Mouse (Mus musculus): ENCODE data around the gene Ccdc34. TPM values are rescaled to one million over a fixed set of nuclear protein-coding genes. Genes with fewer than 3 reads are reported as not detected.
A peak's percentile ranks its signal among the peaks of the same experiment; 100 is the strongest.

Gene Ccdc34
- total RNA-seq, 2 experiments from 2014 or later, result 2.5 to 3.4 TPM

GRCm38 (mm10) chr2:109992448-109993073 is 25.1 kb upstream of the Ccdc34 start:
- DNase-seq, result no peak
- intact Hi-C loops (cut with DNase I), result no loop called here

GRCm38 (mm10) chr2:109993404-109993803 is 24.2 kb upstream of the Ccdc34 start:
- intact Hi-C loops (cut with DNase I), result no loop called here
- DNase-seq, result no peak

GRCm38 (mm10) chr2:109995061-109995460 is 22.6 kb upstream of the Ccdc34 start:
- DNase-seq, result no peak
- intact Hi-C loops (cut with DNase I), result loop anchor here (5.0 kb wide), 1 partner anchor 78 kb away; the partner anchor contains the start of gene Lgr4

- intact Hi-C loops (cut with DNase I), result loop anchor here (5.0 kb wide), 1 partner anchor 79 kb away; the partner anchor contains the start of gene Lgr4
These were observed 21.2 kb upstream of the Ccdc34 start for GRCm38 (mm10) chr2:109996411-109996810.

DNA sequence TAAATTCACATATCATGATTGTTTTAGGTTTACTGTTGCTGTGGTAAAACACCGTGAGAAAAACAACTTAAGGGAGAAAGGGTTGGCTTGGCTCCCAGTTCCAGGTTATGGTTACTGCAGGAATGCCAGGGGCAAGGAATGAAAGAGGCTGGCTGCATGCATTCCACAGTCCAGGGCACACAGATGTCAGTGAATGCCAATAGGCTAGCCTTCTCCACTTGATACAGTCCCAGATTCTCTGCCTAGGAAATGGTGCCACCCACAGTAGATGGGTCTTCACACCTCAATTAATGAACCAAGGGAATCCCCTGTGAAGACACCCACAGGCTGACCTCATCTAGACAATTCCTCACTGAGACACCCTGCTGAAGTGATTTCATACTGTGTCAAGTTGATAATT is 12.9 kb upstream of the Ccdc34 start:
- intact Hi-C loops (cut with DNase I), result loop anchor here (5.0 kb wide), 1 partner anchor 203 kb away; no protein-coding TSS in a partner anchor
- no peak for DNase-seq

More at GRCm38 (mm10) chr2:109996411-109996810, 21.2 kb upstream of the Ccdc34 start:
- DNase-seq, result no peak

DNA sequence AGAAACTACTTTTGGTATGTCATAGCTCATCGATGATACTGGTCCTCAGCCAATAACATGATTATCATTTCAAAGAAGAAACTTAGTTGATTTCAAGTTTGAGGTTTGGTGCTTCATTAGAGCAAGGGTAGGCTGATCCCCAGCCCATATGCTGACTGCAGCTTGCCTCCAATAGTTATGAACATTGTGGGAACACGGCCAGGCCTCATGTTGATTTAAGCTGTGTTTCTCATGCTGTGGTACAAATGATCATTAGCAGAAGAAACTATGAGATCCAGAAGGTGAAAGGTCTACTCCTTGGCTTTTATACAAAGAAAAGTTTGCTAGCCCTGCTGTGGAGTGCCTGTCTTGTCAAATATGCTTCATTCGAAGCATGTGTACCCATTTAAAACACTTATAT is 12.5 kb upstream of the Ccdc34 start:
- intact Hi-C loops (cut with DNase I), result no loop called here
- DNase-seq, result no peak

GRCm38 (mm10) chr2:110005596-110006239 is 11.9 kb upstream of the Ccdc34 start:
- intact Hi-C loops (cut with DNase I), result no loop called here

GRCm38 (mm10) chr2:110007423-110008267 is 10.0 kb upstream of the Ccdc34 start:
- intact Hi-C loops (cut with DNase I), result no loop called here
- no peak for DNase-seq

More at GRCm38 (mm10) chr2:110005596-110006239, 11.9 kb upstream of the Ccdc34 start:
- no peak for DNase-seq

DNA sequence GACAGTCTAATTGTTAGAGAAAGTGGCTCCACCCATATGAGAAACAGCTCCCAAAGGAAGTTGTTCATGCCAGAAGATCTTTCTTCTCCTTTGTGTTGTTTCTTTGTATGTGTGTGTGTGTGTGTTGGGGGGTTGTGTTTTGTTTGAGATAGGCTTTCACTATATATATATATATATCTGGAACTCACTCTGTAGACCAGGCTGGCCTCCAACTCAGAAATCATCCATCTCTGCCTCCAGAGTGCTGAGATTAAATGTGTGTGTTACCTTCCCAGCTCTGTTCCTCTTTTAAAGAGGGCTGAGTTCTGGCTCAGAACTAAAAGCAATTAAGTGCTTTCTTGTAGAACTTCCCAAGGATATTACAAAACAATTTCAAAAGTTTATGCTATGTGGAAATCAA is 8.2 kb upstream of the Ccdc34 start:
- DNase-seq, result no peak
- intact Hi-C loops (cut with DNase I), result no loop called here

- no peak for DNase-seq
- intact Hi-C loops (cut with DNase I), result no loop called here
These were observed 5.4 kb upstream of the Ccdc34 start for GRCm38 (mm10) chr2:110012184-110012725.

DNA sequence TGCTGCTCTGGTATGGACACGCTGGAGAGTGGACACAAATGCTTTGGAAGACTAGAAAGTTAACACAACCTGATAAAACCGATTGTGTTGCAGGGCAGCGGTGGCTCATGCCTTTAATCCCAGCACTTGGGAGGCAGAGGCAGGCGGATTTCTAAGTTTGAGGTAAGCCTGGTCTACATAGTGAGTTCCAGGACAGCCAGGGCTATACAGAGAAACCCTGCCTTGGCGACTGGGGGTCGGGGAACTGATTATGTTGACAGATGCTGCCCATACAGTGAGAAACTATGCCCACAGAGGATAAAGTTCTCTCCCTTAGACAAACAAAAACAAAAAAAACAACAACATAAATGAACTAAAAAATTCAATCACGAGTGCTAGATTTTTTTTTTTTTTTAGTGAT is 530 bp upstream of the Ccdc34 start:
- intact Hi-C loops (cut with DNase I), result loop anchor here (5.0 kb wide), 1 partner anchor 100 kb away; the partner anchor contains the start of gene Lgr4
- no peak for DNase-seq

- peak in 1 of 2 experiments; percentile 45 for DNase-seq
- intact Hi-C loops (cut with DNase I), result loop anchor here (5.0 kb wide), 1 partner anchor 102 kb away; the partner anchor contains the start of gene Lgr4
These were observed 2.0 kb downstream of the Ccdc34 start for GRCm38 (mm10) chr2:110019656-110020055.

DNA sequence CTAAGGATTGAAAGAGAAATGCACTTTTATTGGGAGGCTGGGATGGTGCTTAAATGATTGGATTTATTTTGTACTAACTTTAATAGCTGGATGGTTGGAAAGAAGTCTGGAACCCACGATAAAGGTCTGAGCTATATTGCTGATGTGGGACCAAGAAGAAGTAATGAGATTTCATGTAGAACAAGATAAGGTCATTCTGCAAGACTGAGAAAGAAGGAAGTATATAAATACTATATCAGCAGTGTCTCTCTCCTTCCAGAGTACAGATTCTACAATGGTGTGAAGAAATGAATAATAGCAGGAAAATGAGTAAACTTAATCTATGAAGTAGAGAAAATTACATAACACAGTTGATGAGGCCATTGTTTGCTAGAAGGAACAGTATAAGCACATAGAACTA is 2.8 kb downstream of the Ccdc34 start:
- DNase-seq, result no peak
- intact Hi-C loops (cut with DNase I), result no loop called here

GRCm38 (mm10) chr2:110036265-110036664 is 18.6 kb downstream of the Ccdc34 start:
- intact Hi-C loops (cut with DNase I), result no loop called here
- no peak for DNase-seq

- no peak for DNase-seq
- intact Hi-C loops (cut with DNase I), result no loop called here
These were observed 19.0 kb downstream of the Ccdc34 start for GRCm38 (mm10) chr2:110036665-110037064.

DNA sequence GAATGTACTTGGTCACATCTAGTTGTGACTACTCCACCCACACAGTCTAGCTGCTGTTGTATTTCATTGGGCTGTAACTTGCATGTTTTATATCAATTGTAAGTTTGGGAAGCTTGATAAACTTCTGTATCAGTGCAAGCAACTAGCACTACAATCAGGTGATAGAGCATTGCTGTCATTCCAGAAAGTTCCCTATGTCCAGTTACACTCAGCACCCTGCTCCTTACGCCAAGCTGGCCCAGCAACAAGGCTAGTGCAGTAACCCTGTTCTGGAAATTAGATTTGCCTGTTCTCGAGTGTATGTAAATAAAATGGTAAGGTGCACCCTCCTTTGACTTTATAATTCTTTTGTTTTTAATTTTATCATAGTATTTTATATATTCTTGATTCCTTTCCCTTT is 19.6 kb downstream of the Ccdc34 start:
- no peak for DNase-seq
- intact Hi-C loops (cut with DNase I), result no loop called here

- DNase-seq, result no peak
- intact Hi-C loops (cut with DNase I), result no loop called here
These were observed 20.7 kb downstream of the Ccdc34 start for GRCm38 (mm10) chr2:110038341-110038740.

- intact Hi-C loops (cut with DNase I), result no loop called here
- DNase-seq, result no peak
These were observed 25.5 kb downstream of the Ccdc34 start for GRCm38 (mm10) chr2:110042861-110043760.

GRCm38 (mm10) chr2:110058424-110058823 is 40.8 kb downstream of the Ccdc34 start:
- intact Hi-C loops (cut with DNase I), result no loop called here
- DNase-seq, result no peak

- DNase-seq, result no peak
- intact Hi-C loops (cut with DNase I), result loop anchor here (5.0 kb wide), 1 partner anchor 144 kb away; no protein-coding TSS in a partner anchor
These were observed 45.5 kb downstream of the Ccdc34 start for GRCm38 (mm10) chr2:110063131-110063530.
